Mouse (Mus musculus): ENCODE data around the gene Acbd6.

Acbd6 gene

DNA sequence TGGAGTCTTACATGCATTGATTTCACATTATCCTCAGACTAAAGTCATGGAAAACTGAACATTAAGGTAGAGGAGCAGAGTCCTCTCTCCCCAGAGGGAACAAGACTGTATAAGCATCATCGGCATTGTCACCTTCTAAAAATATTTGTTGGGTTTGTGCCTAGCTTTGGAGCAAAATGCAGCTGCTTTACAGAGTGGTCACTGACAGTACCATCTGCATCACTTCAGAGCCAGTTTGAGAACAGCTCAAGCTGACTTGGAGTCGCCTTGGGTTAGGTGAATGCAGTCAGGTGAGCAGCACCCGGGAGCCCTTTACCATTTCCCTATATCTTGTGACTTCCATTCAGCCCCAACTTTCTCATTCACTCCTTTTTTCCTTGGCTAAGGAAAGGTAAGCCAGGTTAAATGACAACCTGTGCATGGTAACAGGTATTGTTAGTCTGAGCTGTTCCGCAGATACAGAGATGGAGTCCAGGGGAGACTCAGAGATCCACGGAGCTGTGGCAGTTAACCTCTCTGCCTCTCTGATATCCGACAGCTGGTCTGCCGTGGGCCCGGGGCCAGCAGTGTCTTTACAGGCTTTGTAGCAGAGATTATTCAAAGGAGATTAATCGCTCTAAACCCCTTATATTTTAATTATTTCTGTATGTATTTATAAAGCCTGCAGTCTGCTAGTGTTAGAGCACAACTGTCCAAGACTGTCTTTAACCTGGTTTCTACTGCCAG, 92.4 kb downstream of the Acbd6 start:
- DNase-seq (ENCODE audit: low spot score), result no peak

DNA sequence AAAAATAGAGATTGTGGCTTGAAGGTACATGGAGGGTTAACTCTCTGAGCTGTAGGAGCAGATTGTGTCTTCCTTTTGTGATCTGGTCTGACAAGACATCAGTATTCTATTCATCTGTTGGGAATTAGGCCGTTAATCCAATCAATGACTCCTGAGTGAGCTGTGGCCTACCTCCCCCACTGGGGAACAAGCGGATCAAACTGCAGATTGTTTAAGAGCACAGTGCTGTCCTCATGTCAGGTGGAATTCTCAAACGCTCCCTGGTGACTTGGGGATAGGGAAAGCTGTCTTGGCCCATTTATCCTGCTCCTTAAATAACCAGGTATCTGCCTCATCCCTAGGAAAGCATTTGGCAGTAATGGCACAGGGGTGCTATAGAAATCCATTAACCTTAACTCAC, 97.0 kb downstream of the Acbd6 start:
- no peak for DNase-seq (ENCODE audit: low spot score)

DNA sequence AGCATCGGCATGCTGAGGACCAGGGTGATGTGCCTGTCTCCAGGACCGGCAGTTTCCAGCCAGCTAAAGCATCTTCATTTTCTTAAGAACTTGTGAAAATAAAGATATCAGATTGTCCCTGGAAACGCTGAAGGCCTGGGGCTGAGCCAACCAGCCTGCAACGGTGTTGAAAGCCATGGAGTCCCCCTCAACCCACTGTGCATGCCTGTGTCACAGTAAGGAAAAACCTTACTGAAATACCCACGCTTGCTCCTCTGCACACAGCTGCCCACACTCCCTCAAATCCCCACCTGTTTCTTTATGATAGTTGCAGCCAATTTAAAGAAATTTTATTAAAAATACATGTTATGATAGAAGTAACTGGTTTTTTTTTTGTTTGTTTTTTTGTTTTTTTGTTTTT, 98.4 kb downstream of the Acbd6 start:
- no peak for DNase-seq (ENCODE audit: low spot score)

DNA sequence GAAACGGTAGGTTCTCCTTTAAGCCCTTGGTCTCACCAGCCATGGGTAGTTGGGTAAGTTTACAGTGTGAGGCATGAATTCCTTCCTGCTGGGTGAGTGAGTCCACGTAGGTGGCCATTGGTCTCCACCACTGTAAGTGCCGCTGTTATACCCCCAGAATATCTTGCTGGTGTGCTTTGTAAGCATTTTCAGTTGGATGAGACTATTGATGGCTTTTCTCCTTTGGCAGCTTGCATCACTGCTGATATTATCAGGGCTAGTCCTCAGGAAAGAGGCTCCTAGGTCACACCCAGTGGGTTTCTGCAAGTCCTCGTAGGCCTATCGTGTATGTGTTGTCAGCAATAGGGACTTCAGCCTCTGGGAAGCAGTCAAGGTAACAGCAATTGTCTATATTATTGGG, 106.1 kb downstream of the Acbd6 start:
- no peak for DNase-seq (ENCODE audit: low spot score)

DNA sequence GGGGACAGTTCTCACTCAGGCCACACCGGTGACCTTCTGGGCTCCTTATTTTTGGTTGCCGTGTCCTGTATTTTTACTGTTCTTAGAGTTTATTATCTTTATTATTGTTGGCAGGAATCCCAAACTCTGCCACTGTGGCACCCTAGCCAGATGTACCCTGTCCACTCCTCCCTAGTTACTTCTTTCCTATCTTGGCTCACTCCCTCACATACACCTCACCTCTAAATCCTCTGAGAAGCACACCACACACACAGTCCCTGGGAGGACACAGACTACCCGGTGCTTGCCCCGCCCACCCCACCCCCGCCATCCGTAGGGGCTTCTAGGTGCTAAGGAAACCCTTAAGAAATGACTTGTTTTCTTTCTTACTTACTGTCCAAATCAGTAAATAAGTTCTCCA, 117.7 kb downstream of the Acbd6 start:
- DNase-seq (ENCODE audit: low spot score), result no peak

DNA sequence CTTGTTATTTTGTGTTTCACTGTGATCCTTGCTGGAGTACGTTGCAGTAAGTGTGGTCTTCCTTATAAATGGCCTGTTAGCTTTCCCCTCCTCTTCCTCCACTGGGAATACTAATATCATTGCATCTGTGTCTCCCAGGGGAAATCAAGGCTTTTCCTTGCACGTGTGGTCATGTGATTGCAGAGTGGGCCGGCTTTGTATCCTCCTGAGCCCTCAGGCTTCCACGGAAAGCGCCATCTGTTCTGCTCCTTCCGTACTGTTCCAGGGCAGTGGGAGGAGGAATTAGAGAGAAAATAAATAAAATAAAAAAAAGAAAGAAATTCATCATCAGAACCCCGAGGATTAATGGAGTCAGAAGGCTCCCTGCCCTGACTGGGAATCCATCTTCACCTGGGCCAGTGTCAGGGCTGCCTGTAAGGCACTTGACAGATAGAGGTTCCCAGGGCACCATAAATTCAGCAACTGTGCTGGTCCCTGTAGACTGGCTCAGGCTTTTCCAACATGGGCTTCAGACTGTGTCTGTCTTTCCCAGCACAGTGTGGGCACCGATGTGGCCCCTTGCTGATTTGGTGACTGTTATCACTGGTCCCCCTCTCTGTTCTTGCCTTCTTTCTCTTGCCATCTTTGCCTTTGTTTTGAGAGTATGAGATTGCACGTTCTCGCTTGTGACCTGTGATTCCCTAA, 123.3 kb downstream of the Acbd6 start:
- DNase-seq (ENCODE audit: low spot score), result no peak

DNA sequence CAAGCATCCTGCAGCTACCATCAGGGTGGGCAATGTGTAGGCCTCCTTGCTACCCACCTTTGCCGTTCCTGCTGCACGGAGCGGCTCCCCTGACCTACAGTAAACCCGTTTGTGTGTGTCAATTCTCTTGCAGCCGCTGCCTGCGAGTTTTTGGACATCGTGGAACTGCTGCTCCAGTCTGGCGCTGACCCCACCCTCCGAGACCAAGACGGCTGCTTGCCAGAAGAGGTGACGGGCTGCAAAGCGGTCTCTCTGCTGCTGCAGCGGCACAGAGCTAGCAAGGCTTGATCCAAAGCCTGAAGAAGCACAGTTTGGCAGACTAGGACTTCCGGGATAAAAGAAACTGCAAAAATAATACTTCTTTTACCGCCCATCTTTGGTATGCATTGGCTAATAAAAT, 128.9 kb downstream of the Acbd6 start:
- no peak for DNase-seq (ENCODE audit: low spot score)

DNA sequence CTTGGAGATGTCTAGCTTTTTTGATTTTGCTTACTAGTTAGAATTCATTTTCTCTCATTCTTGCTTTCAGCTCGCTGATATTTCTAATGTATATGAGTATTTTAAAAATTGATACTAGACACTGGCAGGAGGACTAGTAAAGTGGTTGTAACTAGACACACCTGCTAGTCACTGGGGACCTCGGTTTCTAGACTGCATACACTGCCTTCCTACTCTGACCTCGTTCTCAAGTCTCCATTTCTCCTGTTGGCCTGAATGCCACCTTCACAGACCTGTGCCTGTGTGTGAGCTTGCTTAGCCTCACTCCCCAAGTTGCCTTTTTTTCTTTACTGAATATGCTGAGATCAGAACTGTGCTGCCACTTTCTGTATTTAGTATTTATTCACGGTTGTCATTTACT, 131.2 kb downstream of the Acbd6 start:
- DNase-seq (ENCODE audit: low spot score), result no peak

DNA sequence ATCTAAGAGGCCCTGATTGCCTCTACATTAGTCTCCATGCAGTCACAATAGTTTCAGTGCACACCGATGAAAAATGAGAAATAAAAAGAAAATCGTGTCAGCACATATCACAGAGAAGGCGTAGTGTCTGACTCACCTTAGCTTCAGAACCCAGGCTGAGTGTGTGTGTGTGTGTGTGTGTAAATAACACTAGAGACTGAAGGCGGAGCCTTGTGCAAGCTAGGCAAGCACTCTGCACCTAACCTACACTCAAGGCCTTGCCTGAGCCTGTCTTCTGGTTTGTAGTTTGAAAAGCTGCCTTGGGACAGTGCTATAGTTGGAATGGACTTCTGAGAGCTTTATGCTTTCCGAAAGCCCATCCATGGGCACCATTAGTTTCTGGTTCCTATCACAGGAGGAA, 131.6 kb downstream of the Acbd6 start:
- DNase-seq (ENCODE audit: low spot score), result no peak

DNA sequence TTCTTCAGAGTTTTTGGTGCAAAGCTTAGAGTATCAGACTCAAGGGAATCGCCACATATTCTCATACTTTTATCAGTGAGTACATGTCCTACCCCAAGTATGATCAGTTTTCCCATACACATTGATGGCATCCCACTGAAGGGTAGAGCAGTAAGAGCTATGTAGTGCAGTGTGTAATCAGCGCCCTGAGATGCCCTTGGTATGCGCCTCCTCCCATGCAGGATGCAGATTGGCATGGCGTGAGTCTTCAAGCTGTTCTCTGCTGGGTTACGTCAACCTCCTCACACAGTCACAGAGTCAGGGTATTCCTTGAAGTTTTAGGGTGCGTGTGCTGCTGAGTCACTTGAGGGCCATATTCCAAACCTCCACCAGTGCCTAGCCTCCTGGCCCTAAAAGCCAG, 134.3 kb downstream of the Acbd6 start:
- DNase-seq (ENCODE audit: low spot score), result no peak

DNA sequence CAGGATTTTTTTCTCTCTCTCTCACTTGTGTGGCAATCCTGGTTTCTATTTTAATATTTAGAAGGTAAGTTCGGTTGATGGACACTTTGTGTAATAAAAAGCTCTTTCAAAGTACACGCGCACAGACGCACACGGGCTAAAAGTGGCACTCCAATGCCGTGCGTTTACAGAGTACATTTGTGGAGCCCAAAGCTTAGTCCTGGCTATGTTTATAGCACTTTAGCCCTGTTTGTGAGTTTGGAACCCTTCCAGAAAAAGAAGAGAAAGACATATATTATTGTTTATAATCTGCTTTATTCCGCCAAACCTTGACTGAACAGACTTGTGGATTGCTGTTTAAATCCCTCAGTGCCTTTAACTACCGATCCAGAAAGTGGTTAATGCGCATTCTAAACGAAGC, 135.1 kb downstream of the Acbd6 start:
- no peak for DNase-seq (ENCODE audit: low spot score)

DNA sequence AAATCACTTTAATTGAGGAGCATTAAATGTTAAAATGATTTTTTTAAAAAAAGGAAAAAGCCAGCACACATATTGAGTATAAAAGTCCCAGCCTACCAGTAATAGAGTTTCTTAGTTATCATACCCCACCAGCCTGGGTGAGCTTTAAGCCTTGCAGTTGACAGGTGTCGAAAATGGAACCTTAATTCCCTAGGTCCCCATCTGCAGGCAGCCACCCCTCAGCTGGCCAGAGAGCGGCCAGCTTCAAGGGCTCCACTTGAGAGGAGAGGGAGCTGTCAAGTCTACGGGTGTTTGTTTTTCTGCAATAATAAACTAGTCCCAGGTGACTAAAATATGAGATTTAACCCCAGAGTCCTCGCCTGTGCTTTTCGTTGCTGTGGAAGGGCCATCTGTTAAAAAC, 135.5 kb downstream of the Acbd6 start:
- DNase-seq (ENCODE audit: low spot score), result no peak

DNA sequence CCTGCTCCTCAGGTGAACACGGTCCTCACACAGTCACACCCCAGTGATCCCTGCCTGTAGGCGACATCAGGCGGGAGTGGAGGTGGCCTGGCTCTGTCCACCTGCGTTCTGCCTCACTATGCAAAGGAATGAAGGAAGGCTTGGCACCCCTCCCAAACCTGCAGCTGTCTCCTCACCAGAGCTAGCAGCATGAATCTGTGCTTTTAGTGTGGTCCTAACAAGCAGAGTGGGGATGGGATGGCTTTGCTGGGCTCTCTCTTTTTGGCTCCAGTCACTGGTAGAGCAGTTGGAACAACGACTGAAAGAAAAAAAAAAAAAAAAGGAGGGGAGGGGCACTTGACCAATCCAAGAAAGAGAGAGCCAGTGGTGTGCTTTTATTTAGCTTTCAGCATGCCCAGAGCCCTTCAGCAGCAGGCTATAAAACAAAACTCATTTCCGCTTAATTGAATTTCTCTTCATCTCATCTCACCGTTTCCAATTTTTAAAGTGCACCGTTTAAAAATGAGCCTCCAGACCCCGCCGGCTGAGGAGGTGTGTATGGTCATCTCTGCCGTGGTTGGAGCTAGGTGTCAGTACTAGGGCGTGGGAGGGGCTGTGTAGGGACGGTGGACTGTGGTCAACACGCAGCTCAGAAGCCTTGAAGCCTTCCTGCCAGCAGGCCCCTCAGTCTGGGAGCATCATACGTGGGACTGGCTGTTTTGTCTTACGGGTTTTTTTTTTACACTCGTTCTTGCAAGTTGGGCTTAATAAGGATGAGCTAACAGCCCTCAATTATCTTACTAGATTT, 140.6 kb downstream of the Acbd6 start:
- DNase-seq (ENCODE audit: low spot score), result no peak

DNA sequence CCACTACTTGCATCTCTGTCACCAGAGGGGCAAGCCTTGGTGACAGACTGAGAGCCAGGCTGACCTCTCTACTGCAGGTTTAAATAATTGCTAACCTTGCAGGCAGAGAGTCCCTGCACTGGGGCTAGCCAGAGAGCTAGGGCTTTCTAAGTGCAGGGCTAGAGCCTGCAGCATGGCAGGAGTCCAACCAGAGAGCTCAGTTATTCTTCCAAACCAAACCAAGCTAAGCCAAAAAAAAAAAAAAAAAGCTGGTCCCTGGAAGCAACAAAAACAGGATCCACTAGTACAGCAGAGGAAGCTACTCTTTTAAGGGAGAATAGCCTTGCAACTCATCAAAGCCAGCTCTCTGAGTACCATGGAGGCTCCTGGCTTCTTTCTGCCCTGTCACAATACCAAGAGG, 143.0 kb downstream of the Acbd6 start:
- no peak for DNase-seq (ENCODE audit: low spot score)

DNA sequence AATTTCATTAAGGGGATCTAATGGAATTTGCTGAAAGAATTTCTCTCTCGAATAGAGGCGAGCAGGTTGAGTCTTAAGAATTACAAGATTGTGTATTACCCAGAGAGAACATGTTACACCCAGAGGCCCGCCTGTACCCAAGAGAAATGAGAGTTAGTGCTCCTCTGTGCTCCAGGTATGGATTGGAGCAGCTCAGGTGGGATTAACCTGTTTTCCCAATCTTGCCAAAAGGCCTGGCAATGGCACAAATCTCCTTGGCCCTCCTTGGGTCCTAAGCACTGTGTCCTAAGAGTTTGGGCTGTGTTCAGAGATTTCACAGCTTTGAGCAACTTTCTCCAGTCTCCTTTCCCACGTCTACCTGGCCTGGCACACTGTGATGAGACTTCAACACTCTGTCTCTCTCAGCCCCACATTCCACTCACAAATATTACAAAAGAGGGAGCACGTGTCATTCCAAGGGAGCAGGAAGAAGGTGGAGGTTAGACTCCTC, 145.3 kb downstream of the Acbd6 start:
- DNase-seq (ENCODE audit: low spot score), result no peak

DNA sequence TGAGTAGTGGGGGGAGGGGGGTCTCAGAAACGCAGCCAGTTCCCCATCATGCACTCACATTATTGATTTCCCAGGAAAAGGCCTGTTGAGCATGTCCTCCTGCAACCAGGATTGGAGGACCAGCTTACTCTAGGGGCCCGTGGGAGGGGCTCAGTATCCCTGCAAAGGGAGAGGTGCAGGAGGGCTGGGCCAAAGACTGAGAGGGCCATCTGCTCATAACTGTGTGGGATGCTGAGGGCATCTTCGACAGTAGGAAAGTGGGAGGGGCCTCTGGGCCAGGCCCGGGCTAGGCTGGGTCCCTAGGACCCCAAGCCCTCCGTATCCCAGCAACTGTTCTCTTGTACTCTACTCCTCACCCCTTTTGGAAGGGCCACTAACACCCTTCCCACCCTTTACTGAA, 146.3 kb downstream of the Acbd6 start:
- DNase-seq (ENCODE audit: low spot score), result no peak

DNA sequence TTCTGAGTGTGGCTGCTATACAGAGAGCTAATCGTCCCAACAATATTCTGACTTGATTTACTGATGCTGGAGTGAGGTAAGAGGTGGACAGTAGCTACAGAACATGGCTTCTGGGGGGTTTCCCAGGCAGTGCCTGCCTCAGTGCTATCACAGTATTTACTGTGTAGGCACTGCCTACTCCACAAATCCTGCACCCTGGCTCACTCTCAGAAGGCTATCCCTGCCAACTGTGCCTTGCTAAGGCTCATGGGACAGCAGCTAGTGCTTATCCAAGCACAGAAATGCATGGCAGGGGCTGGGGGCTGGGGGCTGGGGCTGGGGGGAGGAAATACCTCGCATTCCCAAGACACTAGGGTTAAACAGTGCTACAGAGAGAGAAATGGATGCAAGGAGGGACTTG, 155.4 kb downstream of the Acbd6 start:
- DNase-seq (ENCODE audit: low spot score), result no peak

DNA sequence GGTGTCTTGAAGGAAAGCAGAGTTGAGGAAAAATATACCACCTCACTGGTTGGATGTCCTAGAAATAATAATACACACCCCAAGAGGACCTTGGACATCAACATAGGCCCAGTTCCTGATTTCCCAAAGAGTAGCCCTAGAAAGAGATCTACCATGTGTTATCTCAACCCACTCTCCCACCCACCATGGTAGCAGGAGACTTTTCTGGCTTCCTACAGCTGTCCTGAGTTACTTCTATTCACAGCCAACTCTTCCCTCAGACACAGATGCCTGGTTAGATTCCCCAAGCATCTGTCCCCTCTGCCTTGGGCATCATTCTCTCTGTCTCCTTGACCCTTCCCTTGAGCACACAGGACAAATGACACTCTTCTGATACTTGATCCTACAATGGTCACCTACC, 157.4 kb downstream of the Acbd6 start:
- no peak for DNase-seq (ENCODE audit: low spot score)

DNA sequence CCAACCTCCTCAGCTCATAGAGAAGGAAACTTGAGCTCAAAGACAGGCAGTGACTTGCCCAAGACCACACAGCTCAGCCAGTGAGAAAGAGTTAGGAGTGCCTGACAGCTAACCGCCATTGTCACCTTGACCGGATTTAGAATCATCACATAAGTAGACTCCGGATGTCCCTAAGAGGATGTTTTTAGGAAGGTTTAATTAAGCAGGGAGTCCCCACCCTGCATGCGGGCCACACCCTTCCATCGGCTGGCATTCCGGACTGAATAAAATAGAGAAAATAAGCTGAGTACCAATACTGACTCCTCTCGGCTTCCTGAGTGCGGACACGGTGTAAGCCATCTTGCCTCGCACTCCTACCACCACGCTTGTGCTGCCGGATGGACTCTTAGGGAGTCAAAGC, 159.4 kb downstream of the Acbd6 start:
- no peak for DNase-seq (ENCODE audit: low spot score)

DNA sequence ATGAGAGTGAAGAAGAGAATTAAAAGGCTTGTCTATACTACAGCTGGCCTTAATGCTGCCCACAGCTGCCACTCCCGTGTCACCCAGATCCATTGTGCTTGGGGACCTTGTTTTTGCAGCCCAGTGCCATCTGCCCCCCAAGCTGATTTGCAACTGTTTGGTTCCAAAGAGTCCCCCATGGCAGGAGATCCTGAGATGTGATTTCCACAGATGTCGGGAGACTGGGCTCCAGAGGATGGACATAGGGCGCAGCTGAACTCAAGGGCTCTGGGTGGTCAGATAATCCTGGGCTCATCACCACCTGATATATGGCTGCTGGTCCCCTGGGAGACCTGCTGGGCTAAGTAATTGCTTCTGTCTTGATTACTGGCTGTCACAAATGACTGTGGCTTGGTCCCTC, 160.9 kb downstream of the Acbd6 start:
- no peak for DNase-seq (ENCODE audit: low spot score)

DNA sequence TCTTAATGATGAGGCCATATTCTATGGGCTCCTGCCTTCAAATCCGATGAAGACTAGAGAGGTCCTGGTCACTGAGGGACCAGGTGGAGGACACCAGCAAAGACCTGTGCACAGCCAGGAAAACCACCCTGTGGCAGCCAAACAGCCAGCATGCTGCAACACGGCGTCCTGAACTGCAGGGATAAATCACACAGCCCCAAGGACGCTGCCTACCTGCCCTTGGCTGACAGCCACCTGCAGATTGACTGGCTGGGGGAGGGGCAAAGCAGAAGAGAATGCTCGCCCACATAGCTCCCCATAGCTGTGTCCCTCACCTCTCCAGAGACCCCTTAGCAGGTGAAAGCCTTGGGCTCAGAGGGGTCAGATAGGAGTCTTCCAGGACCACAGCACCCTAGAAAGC, 162.1 kb downstream of the Acbd6 start:
- DNase-seq (ENCODE audit: low spot score), result no peak

DNA sequence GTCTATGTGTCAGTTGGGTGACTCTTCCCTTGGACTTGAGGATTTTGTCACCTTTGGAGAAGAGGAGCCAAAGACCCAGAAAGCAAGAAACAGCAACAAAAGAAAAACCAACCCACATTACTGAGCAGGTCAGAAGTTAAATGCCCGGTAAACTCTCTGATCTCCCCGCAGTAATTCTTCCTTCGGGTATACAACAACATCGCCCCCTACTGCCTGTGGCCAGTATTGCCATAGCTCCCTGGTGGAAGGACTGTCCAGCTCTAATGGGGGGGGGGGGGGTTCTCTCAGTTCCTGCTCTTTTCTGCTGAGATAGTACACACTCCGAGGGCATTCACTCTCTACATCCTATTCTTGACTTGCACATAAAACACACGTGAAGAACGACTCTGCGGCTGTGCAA, 163.5 kb downstream of the Acbd6 start:
- no peak for DNase-seq (ENCODE audit: low spot score)

DNA sequence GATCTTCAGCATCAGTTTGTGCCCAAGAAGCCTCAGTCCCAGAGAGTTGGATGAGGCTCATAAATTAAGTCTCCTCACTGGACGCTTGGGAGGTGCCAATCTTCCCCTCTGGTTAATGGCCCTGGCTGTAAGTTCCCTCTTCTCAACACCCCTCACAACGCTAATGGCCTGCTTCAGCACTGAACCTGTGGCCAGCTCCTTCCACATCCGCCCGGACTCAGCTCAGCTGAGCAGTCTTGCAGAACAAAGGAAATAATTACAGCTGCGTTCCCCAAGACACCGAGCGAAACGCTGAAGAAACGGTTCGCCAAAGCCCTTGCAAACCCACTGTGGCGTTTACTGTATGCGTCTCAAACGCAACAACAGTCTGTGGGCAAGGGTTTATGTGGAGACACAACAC, 164.3 kb downstream of the Acbd6 start:
- DNase-seq (ENCODE audit: low spot score), result no peak

Measured in urinary bladder, postnatal 10 days (tissue).